Mouse (Mus musculus): ENCODE results near the gene Exoc6b.

Exoc6b gene

GRCm38 (mm10) chr6:84751409-84751808, 317.9 kb downstream of the Exoc6b start:
- in situ Hi-C loops (cut with MboI; ENCODE audit: unreplicated experiment in 2 of 2): no loop called here

GRCm38 (mm10) chr6:84746847-84747395, 322.4 kb downstream of the Exoc6b start:
- in situ Hi-C loops (cut with MboI; ENCODE audit: unreplicated experiment in 2 of 2): no loop called here

DNA sequence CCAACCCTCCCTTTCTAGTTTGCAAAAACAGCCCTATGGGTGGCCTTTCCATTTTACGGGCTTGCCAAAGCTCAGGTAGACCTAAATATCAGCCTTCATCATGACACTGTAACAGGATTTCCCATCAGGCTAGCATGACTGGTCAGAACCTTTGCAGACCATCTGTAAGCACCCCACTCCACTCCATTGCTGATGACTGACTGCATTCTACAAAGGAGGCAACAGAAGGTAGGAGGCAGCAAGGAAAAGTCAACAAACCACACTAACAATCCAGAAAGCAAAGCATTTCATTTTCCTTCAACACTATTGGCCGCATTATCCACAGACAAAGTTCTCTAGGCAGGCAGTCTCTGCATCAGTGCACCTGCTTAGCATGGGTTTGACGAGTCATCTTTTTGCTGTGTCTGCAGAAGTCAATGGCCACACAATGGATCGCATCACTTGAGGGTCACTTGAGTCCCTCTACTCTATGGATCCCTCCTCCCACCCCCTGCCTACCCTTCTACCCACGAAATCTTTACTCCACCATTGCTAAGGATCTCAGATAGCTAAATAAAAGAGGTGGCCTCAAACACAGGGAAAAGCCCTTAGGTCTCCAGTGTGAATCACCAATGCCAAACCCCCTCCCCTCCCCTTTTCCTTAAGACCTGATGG, 323.0 kb downstream of the Exoc6b start:
- in situ Hi-C loops (cut with MboI; ENCODE audit: unreplicated experiment in 2 of 2): no loop called here

GRCm38 (mm10) chr6:84745570-84745969, 323.7 kb downstream of the Exoc6b start:
- in situ Hi-C loops (cut with MboI; ENCODE audit: unreplicated experiment in 2 of 2): no loop called here

DNA sequence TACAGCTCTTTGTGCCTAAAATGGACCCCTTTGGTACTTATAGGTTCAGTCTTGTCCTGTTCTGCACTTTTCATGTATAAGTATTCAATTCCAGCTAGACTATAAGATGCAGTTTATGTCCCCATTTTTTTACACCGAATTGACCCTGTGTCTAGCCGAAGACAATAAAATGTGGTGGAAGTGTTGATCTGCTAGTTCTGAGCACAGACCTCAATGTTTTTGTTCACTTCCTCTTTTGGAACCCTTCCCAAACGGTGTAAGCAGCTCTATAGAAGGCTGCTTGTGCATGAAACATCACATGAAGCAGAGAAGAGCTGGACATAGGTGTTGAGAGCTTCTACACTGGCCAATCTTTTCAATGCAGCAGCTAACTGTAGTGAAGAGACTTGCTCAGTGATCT, 327.1 kb downstream of the Exoc6b start:
- in situ Hi-C loops (cut with MboI; ENCODE audit: unreplicated experiment in 2 of 2): no loop called here

- in situ Hi-C loops (cut with MboI; ENCODE audit: unreplicated experiment in 2 of 2): no loop called here
Observed at GRCm38 (mm10) chr6:84736942-84737341, 332.4 kb downstream of the Exoc6b start.

GRCm38 (mm10) chr6:84726876-84727275, 342.4 kb downstream of the Exoc6b start:
- in situ Hi-C loops (cut with MboI; ENCODE audit: unreplicated experiment in 2 of 2): no loop called here

- in situ Hi-C loops (cut with MboI; ENCODE audit: unreplicated experiment in 2 of 2): no loop called here
Observed at GRCm38 (mm10) chr6:84713171-84713570, 356.1 kb downstream of the Exoc6b start.

DNA sequence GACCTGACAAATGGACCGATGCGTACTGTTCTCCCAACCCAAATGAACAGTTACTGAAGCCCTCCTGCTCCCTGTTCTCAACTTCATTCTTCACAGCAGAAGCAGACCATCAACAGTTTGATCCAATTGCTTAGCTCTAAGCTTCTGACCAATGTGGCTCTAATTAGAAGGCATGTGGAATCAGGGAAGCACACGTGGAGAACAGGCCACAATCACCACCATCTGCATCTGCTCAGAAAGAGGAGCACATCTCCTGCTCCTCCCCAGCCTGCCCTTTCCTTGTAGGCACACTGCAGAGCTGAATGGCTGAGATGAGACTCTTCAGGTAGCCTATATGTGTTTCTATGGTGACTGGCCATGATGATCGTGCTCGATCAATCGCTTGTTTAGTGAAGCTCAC, 358.5 kb downstream of the Exoc6b start:
- in situ Hi-C loops (cut with MboI; ENCODE audit: unreplicated experiment in 2 of 2): no loop called here

GRCm38 (mm10) chr6:84708631-84709030, 360.7 kb downstream of the Exoc6b start:
- in situ Hi-C loops (cut with MboI; ENCODE audit: unreplicated experiment in 2 of 2): no loop called here

- in situ Hi-C loops (cut with MboI; ENCODE audit: unreplicated experiment in 2 of 2): no loop called here
Observed at GRCm38 (mm10) chr6:84699579-84699978, 369.7 kb downstream of the Exoc6b start.

DNA sequence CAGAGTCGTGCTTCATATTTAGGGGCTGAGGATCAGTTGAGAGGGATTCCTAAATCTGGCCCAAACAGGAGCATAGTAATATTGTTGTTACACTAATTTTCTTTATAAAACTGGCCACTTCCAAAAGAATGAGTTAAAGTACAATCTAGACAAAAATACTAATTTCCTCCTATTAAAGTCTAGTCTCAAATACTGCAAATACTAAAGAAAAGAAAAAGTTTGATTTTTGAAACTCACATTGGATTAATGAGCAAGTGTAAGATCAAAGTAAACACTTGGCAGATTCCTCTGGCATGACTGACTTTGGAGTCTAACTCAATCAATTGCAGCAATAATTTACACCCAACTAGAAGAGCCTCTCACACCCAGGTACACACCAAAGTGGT, 371.0 kb downstream of the Exoc6b start:
- in situ Hi-C loops (cut with MboI; ENCODE audit: unreplicated experiment in 2 of 2): no loop called here

DNA sequence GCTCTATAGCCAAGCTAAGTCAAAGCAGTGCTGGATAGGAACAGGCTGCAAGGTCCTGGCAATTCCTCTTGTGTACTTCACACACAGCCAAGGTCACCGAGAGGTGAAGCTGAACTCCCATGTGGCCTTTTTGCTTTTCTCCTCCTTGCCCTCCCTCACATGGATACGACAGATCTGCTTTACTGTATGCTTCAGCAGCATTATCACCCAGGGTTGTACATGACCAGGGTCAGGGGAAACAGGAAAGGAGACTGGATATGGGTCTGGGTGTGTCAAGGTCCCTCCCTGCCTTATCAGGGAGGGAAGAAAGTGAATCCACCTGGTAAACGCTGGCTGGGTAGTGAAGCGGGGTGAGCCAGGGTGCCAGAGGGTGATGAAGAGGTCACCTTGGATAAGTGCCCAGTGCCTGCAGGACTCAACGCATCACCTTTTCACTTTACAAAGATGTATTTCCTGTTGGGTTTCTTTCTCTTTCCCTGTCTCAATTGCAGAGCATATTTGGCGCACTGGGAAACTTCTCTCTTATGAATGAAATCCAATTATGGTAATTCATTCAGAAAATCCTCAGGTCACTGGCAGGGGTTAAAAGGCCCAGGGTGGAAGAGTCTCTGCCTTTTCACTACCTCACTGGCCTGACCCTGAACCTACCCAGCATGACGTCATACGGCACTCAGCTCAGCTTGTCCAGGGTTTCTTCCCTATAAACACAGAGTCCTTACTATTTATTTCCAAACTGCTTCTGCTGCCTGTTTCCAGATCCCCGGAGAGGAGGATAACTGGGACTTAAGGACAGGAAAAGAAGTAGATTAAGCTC, 371.6 kb downstream of the Exoc6b start:
- in situ Hi-C loops (cut with MboI; ENCODE audit: unreplicated experiment in 2 of 2): no loop called here

DNA sequence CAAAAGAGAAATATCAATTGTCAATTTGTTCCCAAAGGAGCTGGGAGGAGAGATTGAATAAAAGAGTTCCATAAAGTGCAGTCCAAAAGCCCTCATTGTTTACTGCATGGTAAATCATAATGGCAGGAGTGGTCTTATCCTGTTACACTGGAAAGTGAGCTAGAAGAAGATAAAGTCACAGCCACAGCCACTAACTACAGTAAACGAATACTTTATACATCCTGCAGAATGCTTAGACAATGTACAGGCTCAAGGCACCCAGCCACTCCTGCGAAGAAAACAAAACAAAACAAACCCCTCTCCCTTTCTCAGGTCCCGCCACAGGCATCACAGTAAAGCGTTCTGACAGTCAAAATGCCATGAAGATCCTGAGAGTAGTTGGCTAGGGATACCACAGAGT, 375.5 kb downstream of the Exoc6b start:
- in situ Hi-C loops (cut with MboI; ENCODE audit: unreplicated experiment in 2 of 2): no loop called here

- in situ Hi-C loops (cut with MboI; ENCODE audit: unreplicated experiment in 2 of 2): no loop called here
Observed at GRCm38 (mm10) chr6:84693204-84693603, 376.1 kb downstream of the Exoc6b start.

DNA sequence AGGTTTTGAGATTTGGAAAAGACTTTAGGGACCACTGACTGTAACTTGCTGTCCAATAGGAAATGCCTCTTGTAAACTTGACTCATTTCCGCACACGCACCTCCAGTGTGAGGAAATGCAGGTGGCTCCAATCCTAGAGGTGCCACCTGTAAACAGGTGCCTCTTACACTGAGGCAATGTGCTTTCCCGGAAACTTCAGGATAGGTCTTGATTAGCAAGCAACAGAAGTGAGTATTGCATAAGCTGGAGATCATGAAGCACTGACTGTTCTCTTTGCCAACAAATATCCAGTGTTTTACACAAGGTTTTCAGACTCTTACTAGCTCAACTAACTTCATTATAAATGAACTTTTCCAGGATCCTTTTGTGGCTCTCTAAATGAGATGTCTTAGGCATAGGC, 377.4 kb downstream of the Exoc6b start:
- in situ Hi-C loops (cut with MboI; ENCODE audit: unreplicated experiment in 2 of 2): no loop called here

DNA sequence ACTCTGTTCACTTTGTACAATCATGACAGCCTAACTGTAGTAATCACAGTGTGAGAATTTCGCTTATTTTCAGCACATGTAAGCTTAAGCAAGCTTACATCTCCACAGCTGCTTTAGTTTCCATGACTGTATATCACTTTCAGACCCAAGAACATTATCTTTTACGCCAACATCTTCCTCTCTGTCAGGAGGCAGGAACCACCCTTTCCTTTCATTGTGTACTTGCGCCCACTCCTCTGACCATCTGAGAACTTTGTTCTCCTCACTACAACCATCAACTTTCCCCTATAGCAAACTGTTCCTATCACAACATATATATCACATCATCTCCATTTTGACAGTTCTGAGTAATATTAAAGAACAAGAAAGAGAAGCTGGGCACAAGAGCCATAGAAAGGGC, 391.5 kb downstream of the Exoc6b start:
- in situ Hi-C loops (cut with MboI; ENCODE audit: unreplicated experiment in 2 of 2): no loop called here

GRCm38 (mm10) chr6:84674936-84675335, 394.4 kb downstream of the Exoc6b start:
- in situ Hi-C loops (cut with MboI; ENCODE audit: unreplicated experiment in 2 of 2): no loop called here

- in situ Hi-C loops (cut with MboI; ENCODE audit: unreplicated experiment in 2 of 2): no loop called here
Observed at GRCm38 (mm10) chr6:84674136-84674535, 395.2 kb downstream of the Exoc6b start.

DNA sequence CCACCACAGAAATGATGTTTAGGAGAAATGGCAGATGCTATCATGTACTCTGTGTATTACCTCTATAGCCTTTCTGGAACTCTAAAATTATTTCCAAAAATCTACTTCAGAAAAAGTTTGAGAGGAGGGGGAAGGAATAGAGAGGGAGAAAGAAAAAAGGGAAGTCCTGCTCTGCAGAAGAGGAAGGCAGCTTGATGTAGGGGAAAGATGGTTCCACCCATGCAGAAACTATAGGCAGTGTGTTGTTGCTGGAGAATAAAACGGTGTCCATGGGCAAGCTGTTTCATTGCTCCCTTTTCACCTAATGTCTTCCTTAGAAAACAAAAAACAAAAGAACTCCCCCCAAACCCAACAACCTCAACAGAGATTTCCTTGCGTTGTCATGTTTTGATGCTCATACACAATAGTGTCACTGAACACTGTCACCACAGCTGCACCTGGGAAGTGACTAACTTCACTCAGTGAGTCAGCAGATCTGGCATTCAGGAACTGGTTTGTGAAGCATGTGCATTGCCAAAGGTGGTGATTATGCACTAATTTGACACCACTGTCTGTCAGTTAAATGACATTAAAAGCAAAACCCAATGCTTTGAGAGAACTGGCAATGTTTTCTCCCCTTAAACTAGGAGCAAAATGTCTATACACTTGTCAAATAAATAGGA, 407.7 kb downstream of the Exoc6b start:
- in situ Hi-C loops (cut with MboI; ENCODE audit: unreplicated experiment in 2 of 2): no loop called here

DNA sequence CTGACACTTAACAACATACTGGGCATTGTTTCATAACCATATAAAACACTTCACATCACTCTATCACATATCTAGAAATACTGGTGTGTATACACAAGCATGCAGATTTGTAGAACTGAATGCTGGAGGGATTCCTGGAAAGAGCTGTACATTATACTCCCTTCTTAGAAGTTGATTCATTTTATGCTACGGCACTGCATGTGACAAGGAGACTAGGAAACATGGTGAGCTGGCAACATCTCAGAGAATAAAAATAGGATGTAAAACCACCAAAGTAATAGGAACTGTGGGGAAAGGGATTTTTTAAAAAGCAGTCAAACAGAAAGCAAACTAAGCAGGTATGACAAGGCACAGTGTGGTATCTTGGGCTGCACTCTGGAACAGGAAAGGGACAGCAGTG, 408.3 kb downstream of the Exoc6b start:
- in situ Hi-C loops (cut with MboI; ENCODE audit: unreplicated experiment in 2 of 2): no loop called here
